Mouse (Mus musculus) c-Kit-positive CD71-positive TER-119-positive erythroid progenitor cells, embryonic 14.5 days (primary cell): ENCODE data around the gene Fam71e1.

ENCODE experiments used
- DNase-seq: peaks from one replicate; pipeline ENCODE4 v3.0.0-alpha.2; 2013; ENCODE audit warnings: low spot score

Gene Fam71e1

DNA sequence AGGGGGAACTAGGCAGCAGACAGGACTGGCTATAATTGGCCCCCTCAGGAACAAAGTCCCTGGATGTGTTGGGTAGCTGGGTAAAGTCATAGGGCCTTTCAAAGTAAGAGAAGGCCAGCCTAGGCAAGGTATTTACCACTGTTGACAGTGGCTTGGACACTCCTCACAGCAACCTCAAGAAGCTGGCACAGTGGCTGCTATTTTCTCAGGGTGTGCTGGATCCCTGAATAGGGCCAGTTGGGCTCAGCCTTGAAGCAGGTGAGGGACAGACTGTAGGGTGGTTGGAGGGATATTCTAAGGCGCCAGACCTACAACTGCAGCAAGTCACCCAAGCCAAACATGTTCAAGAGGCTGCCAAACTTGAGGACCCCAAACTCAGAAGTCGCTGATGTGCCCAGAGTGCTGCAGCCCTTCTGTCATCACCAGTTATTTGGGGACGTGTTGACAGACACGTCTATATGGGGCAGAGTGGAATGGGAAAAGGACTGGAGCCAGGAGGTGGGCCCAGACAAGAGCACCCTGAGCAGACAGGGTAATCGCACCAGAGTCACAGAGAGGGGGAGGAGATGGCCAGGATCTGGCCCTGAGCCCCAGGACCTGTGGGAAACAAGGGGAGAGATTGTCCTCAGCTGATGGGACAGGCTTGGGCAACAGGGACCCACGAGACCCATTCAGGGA is 24.4 kb upstream of the Fam71e1 start:
- DNase-seq: no peak

DNA sequence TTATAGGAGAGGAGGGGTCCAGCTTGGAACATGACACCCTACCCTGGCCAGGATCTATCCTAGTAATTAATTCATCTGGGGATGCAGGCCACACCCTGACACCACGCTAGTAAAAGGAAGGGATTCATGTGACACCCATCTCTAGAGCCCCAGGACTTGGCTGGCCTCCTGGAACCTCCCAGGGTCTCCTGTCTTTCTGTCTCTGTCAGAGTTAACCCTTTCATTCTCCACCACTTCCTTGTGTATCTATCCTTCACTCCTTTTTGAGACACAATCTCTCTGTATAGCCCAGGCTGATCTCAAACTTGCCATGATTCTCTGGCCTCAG is 23.9 kb upstream of the Fam71e1 start:
- DNase-seq: no peak

DNA sequence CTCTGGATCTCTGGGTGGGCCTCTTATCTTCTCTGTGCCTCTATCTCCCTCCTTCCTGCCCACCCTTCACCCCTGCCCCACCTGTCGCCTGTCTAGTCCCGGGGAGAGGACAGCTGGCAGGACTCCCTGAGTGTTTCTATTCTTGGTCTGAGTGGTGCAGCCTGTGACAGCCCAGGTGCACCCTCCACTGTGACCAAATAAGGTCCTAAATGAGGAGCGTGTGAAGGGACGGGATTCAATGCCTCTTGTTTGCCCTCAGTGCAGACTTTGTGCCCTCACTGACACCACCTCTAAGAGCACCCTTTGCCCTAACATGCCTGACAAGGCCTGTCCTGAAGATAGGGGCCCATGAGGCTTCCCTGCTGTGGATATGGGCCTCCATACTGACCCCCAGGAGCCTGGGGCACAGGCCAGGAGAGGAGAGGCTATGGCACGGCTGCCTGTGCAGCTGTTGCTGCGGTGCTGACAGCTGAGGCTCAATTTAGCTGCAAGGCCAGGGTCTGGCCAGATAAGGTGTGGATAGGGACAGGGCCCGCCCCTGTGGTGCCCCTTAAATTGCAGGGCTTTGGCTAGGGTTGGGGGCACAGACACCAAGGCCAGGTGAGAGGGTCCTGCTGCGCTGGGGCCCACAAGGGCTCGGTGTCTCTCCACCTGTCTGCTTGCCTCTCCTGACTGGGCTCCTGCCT is 23.3 kb upstream of the Fam71e1 start:
- no peak for DNase-seq

DNA sequence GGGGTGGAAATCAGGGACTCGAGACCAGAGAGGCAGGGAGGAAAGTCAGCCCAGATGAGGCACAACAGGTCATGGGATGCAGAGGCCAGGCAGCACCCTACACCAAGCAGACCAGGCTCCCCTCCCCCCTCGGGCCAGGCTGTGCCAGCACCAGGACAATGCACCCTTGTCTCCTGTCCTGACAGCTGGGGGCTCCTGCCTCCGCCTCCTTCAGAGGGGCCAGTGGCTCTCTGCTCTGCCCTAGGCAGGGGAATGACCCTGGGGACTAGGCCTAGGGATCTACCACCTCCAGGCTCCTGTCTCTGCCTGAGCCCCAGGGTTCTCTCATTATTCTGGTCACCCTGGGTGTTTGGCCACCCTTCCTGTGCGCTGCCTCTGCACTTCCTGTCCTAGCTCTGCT is 22.0 kb upstream of the Fam71e1 start:
- no peak for DNase-seq

DNA sequence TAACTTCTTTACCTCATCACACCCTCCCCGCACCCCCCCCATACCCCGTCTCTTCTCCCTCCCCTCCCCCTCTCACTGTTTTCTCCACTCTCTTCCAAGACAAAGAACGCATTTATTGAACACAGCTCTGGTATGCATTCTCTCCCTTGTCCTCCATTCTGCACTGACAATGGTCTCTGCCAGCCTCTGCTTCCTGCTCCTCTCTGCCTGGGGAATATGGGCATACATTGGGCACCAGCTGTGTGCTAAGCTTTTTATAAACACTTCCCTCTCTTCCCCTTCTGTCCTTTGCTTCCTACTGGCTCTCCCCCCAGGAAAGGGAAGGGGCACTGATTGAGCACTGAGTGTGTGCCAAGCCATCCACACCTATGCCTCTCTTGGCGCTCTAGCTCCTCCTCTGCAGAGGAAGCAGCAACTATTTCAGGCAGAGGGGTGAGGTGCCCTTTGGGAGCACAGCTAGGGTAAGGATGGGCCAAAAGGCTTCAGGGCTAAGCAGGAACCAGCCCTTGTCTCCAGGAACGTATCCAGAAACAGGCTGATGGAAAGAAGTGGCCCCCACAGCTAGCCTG is 21.3 kb upstream of the Fam71e1 start:
- no peak for DNase-seq

DNA sequence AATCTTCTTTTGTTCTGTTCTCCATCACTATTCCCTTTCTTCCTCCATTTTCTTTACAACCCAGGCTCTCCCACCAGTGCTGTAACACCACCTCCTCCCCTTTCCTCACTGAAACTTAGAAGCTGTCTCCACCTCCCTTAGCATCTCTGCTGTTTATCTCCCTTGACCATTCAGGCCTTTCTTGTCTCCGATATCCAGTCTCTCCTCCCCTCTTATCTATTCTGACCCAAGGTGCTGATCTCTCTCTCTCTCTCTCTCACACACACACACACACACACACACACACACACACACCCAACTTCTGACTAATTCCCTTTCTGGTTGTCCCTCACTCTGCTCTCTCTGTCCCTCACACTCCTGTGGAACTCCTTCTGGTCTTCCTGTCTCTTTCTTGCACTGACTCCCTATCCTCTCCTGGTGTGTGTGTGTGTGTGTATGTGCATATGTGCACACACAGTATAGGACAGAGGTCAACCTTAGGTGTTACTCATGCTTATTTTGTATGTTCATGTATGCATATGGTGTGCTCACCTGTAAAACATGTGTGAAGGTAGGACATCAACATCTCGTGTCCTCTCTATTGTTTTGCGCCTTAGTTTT is 13.4 kb upstream of the Fam71e1 start:
- peak; percentile 83 for DNase-seq

DNA sequence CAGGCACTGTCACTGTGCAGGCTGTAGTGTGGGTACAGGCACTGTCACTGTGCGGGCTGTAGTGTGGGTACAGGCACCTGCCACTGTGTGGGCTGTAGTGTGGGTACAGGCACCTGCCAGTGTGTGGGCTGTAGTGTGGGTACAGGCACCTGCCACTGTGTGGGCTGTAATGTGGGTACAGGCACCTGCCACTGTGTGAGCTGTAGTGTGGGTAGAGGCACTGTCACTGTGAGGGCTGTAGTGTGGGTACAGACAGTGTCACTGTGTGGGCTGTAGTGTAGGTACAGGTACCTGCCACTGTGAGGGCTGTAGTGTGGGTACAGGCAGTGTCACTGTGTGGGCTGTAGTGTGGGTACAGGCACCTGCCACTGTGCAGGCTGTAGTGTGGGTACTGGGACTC is 12.3 kb upstream of the Fam71e1 start:
- no peak for DNase-seq

DNA sequence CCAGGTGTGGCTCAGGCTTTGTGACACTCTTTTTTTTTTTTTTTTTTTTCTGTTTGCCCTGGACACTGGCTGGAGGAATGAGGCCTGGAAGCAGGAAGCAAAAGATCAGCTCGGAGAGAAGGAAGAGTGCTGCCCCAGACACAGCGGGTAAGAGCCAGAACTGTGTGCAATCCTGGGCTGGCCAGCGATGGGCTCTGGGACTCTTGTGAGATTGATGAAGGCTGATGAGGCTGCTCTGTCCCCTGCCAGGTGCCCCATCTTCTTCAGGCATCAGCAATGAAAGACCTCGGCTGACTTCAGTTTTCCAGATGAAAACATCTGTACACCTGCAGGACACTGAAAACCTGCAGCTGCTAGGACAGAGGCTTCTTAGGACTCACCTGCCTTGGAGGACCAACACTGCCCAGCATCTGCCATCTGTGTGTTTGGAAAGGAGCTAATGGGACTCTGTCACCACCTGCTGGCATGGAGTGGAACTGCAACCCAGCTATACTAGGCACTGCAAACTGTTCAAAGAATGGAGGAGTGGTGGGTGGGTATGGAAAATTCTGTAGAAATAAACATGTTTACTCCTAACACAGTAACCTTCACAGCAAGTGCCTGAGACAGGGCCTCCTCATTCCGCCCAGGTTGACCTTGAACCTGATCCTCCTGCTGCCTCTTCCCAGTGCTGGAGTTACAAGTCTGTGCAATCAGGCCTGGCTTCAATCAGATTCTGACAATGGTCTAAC is 11.4 kb upstream of the Fam71e1 start:
- peak; percentile 86 for DNase-seq

DNA sequence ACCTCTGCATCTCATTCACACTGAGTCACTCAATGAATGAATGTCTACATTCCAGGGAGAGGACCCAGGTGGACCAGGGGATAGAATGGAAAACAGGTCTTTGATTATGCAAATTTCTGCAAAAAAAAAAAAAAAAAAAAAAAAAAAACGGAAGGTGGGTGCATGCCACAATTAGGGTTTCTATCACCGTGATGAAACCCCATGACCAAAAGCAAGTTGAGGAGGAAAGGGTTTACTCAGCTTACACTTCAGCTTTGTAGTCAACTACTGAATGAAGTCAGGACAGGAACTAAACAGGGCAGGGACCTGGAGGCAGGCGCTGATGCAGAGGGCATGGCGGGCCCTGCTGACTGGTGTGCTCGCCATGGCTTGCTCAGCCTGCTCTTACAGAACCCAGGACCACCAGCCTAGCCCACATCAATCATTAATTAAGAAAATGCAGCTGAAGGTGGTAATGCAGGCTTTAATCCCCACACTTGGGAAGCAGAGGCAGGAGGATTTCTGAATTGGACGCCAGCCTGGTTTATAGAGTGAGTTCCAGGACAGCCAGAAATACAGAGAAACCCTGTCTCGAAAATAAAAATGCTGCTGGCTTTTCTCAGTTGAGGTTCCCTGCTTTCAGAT is 10.7 kb upstream of the Fam71e1 start:
- no peak for DNase-seq

DNA sequence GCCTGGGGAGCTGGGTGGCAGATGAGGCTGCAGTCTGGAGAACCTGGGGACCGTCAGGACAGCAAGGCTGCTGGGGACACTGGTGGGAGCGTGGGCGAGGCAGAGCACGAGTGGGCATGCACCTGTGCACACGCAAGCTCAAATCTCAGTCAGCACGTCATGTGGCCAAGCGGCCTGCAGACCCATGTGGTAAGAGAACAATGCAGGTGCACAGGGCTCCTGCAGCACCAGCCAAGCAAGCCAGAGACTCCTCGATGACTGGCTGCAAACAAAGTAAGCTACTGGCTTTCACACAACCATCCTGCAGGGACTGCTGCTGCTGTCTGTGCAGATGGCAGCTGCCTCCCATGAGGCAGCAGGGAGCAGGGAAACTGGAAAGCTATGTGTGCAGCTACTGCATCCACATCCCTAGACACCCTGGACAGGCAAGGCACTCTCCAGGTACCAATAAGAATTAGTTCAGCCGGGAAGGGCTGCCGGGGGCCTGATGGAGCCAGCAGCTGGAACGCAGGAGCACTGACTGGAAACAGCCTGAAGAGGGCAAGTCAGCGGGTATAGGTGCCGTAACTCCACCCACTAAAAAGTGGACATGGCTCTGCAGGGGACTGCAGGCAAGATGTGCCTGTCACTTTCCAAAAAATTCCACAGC is 9.3 kb upstream of the Fam71e1 start:
- no peak for DNase-seq

DNA sequence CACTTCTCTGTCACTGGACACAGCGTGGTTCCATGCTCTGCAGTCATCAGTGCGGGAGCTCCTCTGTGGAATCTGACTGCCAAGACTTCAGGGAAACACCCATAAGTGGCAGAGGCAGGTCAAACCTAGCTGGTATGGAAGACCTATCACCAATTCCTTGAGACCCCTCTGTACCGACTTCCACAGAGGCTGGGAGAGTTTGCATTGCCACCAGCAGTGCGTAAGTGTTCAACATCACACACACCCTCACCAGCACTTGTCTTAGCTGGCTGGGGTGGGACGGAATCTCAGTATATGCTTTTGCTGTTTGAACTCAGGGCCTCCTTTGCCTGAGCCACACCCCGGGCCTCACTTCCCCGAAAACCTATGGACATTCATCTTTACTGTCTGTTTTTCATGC is 8.4 kb upstream of the Fam71e1 start:
- no peak for DNase-seq

DNA sequence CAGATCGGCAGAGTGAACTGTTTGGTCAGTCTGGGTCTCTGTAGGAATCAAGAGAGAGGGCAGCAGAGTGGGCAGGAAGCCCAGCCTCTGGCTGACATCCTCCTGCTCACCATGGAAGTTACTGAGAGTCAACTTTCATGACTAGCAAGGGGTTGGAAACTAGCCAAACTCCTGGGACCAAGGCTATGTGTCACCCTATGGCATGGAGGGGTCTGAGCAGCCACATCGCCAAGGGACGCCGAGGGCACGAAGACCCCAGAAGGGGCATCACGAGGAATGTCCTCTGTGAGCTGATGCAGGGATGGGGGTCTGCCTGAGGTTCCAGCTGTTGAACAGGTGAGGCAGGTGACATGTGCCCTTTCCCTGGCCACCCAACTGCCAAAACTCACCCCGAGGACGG is 7.8 kb upstream of the Fam71e1 start:
- no peak for DNase-seq

DNA sequence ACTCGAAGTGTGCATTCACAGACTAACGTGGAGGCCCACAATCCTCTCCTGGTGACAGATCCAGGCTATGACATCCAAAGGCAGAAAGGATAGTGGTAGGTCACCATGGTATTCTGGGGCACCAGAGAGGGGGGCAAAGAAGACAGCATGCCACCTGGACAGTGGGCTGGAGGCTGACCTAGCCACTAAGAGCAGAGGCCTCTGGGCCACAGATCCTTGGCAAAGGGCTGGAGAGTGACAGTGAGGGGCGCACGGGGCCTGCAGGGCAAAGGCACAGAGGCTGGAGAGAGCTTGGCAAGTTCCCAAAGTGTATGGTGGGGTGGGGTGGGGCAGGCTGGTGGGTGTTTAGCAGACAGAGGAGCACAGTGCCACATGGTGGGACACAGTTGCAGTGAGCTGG is 6.1 kb upstream of the Fam71e1 start:
- DNase-seq: no peak

DNA sequence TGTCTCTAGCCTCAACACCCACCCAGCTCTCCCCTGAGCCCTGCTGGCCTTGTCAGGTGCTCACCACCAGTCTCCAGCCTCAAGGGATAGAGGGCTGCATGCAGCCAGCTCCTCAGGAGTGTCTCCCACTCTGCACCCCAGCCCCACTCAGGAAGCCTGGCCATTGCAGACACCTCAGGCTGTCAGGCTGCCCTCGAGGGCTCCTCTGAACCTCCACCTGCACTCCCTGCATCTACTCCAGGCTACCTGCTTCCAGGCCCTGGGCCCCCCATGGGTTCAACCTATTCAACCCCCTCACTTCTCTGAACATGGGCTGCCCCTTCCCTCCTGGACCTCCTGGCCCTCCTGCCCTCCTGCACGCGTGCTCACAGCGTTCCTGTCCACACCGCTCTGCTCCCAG is 5.0 kb upstream of the Fam71e1 start:
- DNase-seq: no peak

DNA sequence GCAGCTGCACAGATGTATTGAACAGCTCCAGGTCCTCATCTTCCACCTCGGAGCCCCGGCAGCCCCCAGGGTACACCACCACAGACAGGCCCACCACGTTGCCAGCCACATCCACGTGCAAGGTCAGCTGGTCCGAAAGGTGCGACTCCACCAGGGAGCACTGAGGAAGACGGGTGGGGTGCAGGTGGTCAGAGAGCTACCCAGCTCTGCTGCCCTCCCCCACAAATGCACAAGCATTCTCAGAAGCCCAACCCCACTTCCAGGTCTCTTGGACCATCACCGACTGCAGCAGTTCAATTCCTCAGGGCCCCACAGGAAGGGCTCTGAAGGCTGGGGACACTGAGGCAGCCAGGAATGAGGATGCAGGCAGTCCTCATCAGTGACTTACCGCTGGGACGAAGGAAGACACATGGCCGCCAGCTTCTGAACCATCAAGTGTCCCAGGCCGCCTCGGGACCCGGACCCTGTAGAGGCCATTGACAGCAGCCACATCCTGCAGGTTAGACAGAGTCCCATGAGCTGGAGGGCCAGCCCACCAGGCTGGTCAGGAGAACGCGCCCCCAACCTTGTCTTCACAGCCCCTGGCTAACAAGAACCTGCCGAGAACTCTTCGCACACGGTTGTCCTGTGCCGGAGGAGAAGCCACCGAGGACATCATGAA is 4.1 kb upstream of the Fam71e1 start:
- no peak for DNase-seq

DNA sequence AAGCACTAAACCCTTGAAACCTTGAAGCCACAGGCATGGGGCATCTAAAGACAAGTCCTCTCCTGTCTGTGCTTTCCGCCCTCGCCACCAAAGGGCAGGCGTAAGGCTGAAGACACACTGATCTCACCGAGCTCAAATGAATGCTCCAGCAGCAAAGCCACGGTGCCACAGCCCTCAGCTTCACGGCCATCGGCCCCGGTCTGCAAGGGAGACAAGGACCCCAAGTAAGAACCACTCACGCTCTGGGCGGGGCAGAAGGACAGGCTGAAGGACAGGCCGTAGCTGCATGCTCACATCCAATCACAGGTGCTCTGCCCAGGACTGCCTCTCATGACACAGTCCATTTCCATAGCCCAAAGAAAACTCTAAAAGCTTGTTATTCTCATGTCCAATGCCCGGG is 1.7 kb upstream of the Fam71e1 start:
- DNase-seq: no peak

DNA sequence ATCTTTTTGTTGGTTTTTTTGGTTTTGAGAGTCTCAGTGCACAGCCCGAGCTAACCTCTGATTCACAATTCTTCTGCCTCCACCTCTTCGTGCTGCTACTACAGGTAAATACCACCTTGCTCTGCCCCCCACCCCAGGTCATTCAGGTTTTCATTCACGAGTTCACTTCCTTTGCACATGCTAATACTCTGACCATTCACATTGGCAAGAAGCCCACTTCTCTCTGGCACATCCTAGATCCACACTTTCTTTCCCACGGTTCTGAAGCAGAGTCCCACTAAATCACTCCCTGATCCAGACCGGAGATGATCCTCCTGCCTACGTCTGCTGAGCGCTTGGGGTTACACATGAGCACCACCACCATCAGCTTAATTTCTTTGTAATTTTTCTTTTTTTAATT is 1.3 kb upstream of the Fam71e1 start:
- no peak for DNase-seq

DNA sequence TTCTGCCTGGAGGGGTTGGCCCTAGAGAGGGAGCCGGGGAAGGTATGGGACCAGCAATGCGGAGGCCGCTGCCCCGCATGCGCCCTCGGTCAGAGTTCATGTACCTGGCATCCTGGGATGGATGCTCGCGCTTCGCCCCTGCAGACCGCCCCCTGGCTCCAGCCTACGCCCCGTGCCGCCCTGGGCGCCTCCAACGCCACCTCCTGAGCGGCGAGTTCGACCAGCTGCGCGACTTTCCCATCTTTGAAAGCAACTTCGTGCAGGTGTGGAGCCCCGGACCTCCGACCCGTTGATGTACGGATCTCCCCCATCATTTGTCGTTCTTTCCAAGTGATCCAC is 359 bp downstream of the Fam71e1 start:
- no peak for DNase-seq

DNA sequence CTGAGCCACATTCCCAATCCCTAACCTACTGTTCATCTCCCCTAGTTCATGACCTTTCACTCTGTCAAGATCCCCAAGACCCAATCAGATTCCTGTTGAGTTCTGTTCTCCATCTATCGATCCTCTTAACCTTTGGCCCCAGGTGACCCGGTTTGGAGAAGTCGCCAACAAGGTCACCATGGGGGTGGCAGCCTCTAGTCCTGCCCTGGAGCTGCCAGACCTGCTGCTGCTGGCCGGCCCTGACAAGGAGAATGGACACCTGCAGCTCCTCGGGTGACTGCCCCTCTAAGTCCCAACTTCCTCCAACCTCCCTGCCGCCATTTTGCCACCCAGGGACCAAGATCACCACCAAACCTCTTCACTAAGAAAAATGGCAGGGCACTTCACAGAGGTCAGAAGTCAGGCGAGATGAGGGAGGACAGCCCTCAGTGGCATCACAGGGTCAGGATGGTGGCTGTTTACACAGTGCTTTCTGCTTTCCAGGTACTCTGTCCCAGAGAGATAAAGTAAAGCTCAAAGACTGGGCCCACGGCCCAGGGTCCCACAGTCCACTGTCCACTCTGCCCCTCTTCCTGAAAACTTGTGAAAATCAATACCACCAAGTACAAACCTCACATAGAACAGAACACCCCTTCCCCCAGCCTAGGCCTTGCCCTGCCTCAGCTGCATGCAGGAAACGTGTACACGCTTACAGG is 1.1 kb downstream of the Fam71e1 start:
- DNase-seq: no peak

DNA sequence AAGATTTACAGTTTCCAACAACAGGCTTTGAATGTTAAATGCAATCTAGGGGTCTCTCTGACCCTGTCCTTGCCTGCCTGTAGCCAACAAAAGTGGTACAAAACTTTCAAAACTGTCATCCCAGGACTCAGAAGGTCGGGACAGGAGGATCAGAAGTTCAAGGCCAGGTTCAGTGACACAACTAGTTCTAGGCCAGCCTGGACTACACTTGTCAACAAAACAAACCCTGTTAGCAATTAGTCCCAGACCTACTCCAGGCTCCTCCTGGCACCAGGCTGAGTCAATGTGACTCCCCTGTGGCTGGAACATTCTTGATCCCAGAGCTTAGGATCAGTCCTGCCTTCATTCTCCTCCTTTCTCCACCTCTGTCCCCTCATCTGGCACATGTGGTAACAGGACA is 2.5 kb downstream of the Fam71e1 start:
- no peak for DNase-seq

DNA sequence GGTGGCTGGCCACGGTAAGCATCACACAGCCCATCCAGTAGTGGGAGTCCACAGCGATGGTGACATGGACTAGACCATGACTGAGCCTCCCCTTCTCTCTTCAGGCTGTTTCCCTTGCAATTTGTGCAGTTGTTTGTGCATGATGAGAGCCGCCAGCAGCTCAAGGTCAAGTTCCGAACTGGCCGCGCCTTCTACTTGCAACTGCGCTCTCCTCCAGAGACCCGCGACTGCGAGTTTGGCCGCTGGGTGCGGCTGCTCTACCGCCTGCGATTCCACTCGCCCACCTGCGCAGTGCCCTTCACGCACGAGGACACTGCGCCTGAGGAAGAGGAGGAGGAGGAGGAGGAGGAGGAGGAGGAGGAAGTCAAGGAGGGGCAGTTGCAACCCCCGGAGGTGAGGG is 3.7 kb downstream of the Fam71e1 start:
- DNase-seq: no peak
